Mouse (Mus musculus): ENCODE results near the gene Rbms3. TPM values are rescaled to one million over a fixed set of nuclear protein-coding genes. Genes with fewer than 3 reads are reported as not detected.

The Rbms3 gene
- total RNA-seq, 2 experiments from 2014 or later, result 10.9 to 11.6 TPM

DNA sequence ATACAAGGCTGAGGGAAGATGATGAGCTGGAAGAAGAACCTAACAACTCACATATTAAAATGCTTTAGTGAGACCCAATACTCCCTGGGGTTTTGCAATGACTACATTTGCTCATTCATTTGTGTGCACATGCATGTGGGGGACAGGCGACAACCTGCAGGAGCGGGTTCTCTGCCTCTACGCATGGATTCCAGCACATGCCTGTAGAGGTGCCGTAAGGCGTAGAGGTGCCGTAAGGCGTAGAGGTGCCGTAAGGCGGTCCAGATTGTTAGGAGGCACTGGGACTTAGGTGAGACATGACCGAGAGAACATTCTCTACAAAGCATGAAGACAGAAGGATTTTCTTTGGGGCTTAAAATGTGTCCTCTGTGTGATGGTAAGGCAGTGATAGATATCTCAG lies 1033.7 kb downstream of the Rbms3 start:
- DNase-seq, result no peak
- intact Hi-C loops (cut with DNase I), result no loop called here

DNA sequence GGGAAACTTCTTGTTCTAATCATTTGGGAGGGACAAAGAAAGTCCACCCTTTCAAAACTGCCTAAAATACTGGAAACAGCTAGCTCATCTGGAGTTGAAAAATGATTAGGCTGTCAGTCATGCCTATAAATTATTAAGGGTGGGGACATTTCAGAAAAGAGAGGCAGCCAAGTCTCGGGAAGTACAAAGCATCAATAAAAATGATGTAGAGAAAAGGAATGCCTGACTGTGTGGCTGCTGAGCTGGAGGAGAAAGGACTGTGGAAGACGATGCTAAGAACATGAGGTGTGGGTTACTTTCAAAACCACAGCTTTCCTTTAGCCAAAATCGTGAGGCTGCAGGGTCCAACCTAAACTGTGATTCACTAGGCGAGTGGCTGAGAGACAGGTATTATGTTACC lies 1037.2 kb downstream of the Rbms3 start:
- no peak for DNase-seq
- intact Hi-C loops (cut with DNase I), result no loop called here

GRCm38 (mm10) chr9:116591071-116591470 lies 1038.6 kb downstream of the Rbms3 start:
- DNase-seq, result peak; percentile 28 to 43
- intact Hi-C loops (cut with DNase I), result no loop called here

DNA sequence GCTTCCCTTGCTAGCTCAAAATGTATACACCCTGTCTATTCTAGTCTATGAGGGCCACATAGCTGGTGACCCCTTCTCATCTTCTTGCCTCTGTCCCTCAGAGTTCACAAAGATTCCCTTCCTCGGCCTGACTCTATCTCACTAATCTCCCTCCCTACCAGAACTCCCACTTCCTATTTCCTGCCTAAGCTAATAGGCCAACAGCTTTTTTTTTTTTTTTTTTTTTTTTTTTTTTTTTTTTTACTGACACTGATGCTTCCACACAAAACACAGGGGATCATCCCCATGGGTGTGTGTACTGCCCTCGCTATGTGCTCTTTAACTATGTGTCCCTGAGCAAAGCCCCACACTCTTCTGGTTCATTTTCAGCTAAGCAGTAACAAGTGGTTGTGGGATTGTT lies 1060.0 kb downstream of the Rbms3 start:
- intact Hi-C loops (cut with DNase I), result no loop called here

GRCm38 (mm10) chr9:116566711-116567110 lies 1063.0 kb downstream of the Rbms3 start:
- DNase-seq, result no peak
- intact Hi-C loops (cut with DNase I), result no loop called here

More for the DNA sequence above, 1060.0 kb downstream of the Rbms3 start:
- no peak for DNase-seq

DNA sequence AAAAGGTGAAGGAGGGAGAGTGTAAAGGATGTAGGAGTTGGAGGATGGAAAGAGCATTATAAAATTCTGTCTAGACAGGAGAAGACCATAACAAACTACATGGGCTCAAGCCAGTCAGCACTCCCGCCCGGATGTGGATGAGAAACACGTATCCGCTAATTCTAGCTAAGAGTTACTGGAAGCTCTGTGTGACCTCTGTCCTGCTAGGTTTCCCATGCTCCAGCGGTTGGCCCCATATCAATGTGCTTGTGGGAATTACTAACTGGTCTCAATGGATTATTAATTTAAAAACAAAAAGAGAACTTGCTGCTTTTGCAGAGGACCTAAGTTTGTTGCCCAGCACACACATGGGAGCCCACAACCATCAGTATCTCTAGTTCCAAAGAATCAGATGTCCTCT lies 1071.9 kb downstream of the Rbms3 start:
- no peak for DNase-seq
- intact Hi-C loops (cut with DNase I), result no loop called here

DNA sequence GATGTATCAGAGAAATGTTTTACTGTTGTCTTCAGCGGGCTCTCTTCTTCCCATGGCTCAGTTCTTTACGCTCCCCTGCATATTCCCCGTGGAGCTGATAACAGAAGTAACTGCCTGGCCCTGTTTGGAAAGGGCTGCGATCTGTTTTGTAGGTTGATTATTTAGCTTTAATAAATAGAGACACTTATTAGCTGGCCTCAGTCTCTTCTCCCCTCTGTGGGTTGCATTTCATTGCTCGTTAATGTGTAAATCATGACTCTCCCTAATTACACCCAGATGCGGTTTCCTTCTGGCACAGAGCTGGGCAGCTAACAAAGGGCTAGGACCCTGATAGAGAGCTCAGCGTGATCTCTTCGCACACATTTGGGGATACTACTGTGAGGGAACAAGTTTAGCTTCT lies 1073.1 kb downstream of the Rbms3 start:
- intact Hi-C loops (cut with DNase I), result no loop called here
- no peak for DNase-seq

DNA sequence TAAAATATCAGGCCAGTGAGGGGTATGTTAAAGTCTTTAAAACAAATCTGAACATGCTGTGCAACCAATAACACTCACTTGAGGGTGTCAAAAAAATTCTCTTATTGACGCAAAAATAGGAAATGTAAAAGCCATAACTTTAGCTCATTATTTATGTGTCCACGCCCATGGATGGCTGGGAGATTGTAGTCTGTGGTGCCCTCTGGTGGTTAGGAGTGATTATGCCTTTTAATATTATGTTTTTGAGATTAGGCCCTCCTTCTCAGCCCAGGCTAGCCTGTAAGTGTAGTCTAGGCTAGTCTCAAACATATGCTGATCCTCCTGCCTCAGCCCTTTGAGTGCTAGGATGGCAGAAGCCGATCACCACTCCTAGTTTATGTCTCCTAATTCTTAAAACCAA lies 1076.5 kb downstream of the Rbms3 start:
- intact Hi-C loops (cut with DNase I), result loop anchor here (1.0 to 2.0 kb wide), 3 partner anchors 42 to 492 kb away; no protein-coding TSS in a partner anchor
- peak in 1 of 2 experiments; percentile 33 for DNase-seq

- intact Hi-C loops (cut with DNase I), result no loop called here
- DNase-seq, result no peak
Observed at GRCm38 (mm10) chr9:116546156-116546555, 1083.6 kb downstream of the Rbms3 start.

DNA sequence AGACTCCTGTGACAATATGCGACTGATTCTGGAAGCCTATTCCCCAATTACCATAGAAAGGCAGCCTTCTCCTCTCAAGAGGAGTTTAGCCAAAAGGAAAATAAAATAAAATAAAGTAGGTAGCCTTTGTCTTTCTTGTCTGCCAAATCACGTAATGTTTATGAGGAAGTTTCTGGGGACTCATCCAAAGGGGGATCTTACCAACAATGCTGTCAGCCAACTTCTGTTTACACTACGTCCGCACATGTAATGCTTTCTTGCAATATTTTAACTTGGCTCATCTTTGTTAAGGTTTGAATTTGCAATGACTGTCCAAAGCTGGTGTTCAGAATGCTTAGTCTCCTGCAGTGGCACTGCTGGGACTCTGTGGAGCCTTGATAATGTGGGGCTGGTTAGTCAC lies 1086.9 kb downstream of the Rbms3 start:
- DNase-seq, result no peak
- intact Hi-C loops (cut with DNase I), result no loop called here

DNA sequence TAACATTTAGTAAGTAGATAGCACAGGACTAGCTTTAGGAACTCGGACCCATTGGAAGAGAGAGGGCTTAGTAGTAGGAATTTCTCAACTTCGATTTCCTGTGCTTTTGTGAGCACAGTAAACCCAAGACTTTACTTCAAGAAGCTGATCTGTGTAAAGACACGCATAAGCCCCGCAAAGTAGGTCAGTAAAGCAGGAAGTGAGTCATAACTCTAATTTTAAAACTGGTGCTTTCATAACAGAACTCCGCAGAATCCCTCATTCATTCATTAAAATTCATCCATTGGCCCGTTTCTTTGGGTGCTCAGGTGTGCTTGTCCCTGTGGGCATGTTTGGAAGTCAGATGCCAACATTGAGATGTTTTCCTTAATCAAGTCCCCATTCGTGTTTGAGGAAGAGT lies 1087.7 kb downstream of the Rbms3 start:
- intact Hi-C loops (cut with DNase I), result no loop called here
- DNase-seq, result no peak

GRCm38 (mm10) chr9:116535709-116536108 lies 1094.0 kb downstream of the Rbms3 start:
- DNase-seq, result no peak
- intact Hi-C loops (cut with DNase I), result no loop called here

DNA sequence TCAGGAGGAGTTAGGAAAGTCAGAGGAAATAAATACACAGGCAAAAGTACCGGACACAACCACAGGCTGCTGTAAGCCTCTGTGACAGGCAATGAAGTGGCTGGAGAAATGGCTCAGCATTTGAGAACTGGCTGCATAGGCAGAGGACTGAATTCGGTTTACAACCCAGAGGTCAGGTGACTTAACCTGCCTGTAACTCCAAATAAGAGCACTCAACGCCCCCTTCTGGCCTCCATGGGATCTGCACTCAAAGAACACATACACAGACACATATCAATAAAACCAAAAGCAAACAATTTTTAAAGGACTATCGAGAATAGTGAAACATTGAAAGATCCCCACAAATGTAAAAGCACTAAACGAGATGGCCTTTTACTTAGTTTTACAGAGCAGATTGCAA lies 1096.3 kb downstream of the Rbms3 start:
- intact Hi-C loops (cut with DNase I), result no loop called here
- DNase-seq, result no peak

GRCm38 (mm10) chr9:116531121-116531520 lies 1098.6 kb downstream of the Rbms3 start:
- intact Hi-C loops (cut with DNase I), result no loop called here
- DNase-seq, result no peak

- intact Hi-C loops (cut with DNase I), result no loop called here
Observed at GRCm38 (mm10) chr9:116524386-116524785, 1105.3 kb downstream of the Rbms3 start.

More at GRCm38 (mm10) chr9:116524386-116524785, 1105.3 kb downstream of the Rbms3 start:
- no peak for DNase-seq
